Mouse (Mus musculus): ENCODE measurements around the gene Fam131a. TPM values are rescaled to one million over a fixed set of nuclear protein-coding genes. Genes with fewer than 3 reads are reported as not detected.

The Fam131a gene
- polyA plus RNA-seq, 1 experiment from 2014 or later = 11.2 TPM

Other genes with a start within 250 kb of the Fam131a start
- gene Eif2b5, start 194.4 kb upstream of the Fam131a start, polyA plus RNA-seq (2014; fragmentation: Nextera tagmentation; extraction: Ambion mirVana) = 82.4 and 88.0 TPM in 2 replicates
- 26.5 and 30.8 TPM in 2 replicates for gene Dvl3, start 176.3 kb upstream of the Fam131a start, polyA plus RNA-seq (2014; fragmentation: Nextera tagmentation; extraction: Ambion mirVana)
- gene Ap2m1, start 157.8 kb upstream of the Fam131a start, polyA plus RNA-seq (2014; fragmentation: Nextera tagmentation; extraction: Ambion mirVana) = 573 and 628 TPM in 2 replicates
- gene Abcf3, start 144.7 kb upstream of the Fam131a start, polyA plus RNA-seq (2014; fragmentation: Nextera tagmentation; extraction: Ambion mirVana) = 54.2 and 61.5 TPM in 2 replicates
- gene Vwa5b2, start 103.8 kb upstream of the Fam131a start, polyA plus RNA-seq (2014; fragmentation: Nextera tagmentation; extraction: Ambion mirVana) = 2.2 and 3.1 TPM in 2 replicates
- gene Eef1akmt4, start 81.6 kb upstream of the Fam131a start, polyA plus RNA-seq (2014; fragmentation: Nextera tagmentation; extraction: Ambion mirVana) = 33.1 and 36.3 TPM in 2 replicates
- gene Gm49333, start 81.6 kb upstream of the Fam131a start, polyA plus RNA-seq (2014; fragmentation: Nextera tagmentation; extraction: Ambion mirVana) = 0.70 TPM in 1 of 2 replicates, not detected in the other
- 40.2 and 40.6 TPM in 2 replicates for gene Alg3, start 81.5 kb upstream of the Fam131a start, polyA plus RNA-seq (2014; fragmentation: Nextera tagmentation; extraction: Ambion mirVana)
- 2.1 and 3.0 TPM in 2 replicates for gene Camk2n2, start 72.0 kb upstream of the Fam131a start, polyA plus RNA-seq (2014; fragmentation: Nextera tagmentation; extraction: Ambion mirVana)
- gene Ece2, start 63.4 kb upstream of the Fam131a start, polyA plus RNA-seq (2014; fragmentation: Nextera tagmentation; extraction: Ambion mirVana) = 3.3 and 5.0 TPM in 2 replicates
- 278 and 312 TPM in 2 replicates for gene Psmd2, start 41.6 kb upstream of the Fam131a start, polyA plus RNA-seq (2014; fragmentation: Nextera tagmentation; extraction: Ambion mirVana)
- 153 and 157 TPM in 2 replicates for gene Eif4g1, start 24.9 kb upstream of the Fam131a start, polyA plus RNA-seq (2014; fragmentation: Nextera tagmentation; extraction: Ambion mirVana)
- gene Polr2h, start 24.4 kb downstream of the Fam131a start, polyA plus RNA-seq (2014; fragmentation: Nextera tagmentation; extraction: Ambion mirVana) = 107 and 115 TPM in 2 replicates
- 11.9 and 13.3 TPM in 2 replicates for gene Clcn2, start 24.5 kb downstream of the Fam131a start, polyA plus RNA-seq (2014; fragmentation: Nextera tagmentation; extraction: Ambion mirVana)
- gene Chrd, start 39.9 kb downstream of the Fam131a start, polyA plus RNA-seq (2014; fragmentation: Nextera tagmentation; extraction: Ambion mirVana) = 9.1 and 11.7 TPM in 2 replicates
- 0.54 and 0.89 TPM in 2 replicates for gene Thpo, start 41.3 kb downstream of the Fam131a start, polyA plus RNA-seq (2014; fragmentation: Nextera tagmentation; extraction: Ambion mirVana)